ENCODE assay signal across 11 mouse cellular contexts in the genomic region with DNA sequence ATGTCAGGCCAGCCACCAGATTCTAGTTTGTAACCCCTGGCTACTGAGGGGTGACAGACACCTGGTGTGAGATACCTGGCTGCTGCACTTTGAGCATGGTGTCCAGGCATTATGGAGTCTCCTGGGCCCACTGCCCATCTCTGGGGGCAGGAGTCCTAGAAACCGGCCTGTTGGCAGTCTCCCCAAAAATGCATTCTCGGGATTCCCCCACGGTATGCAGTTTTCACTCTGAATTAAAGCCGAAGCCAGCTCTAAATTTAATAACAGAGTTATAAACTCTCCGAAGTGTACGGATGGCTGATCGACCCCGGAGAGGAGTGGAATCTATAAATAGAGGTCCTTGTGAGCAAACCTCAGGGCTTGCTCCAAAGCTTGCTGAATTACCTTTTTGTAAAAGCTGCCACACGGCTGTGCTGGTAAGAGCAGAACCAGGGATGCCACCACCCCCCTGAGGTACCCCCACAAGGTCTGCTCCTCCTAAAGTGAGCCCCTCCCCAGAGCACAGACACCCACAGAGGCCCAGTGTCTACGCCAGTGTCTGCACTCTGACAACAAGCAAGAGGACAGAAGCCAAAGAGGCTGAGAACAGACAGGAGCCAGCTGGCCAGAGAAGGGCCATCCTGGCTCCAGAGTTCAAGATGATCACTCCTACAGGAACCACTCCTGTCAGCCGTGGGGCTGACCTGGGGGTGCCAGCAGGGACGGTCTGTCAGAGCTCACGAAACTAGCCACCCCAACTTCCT. TPM values are rescaled to one million over a fixed set of nuclear protein-coding genes. Genes with fewer than 3 reads are reported as not detected.
DNase-seq lines count a peak whose midpoint lies in the region; ATAC-seq and TF ChIP-seq lines count a peak whose summit lies in the region.
"Had no signal": no experiment of that assay in that cellular context is flagged by ENCODE, and none has a peak within 500 bp of the region (broad histone marks: within the 10 kb centered on the region; RNA-seq: fewer than 3 reads in every experiment).

No protein-coding gene starts in this region.

- H3K9me3 ChIP-seq in hindbrain, postnatal 0 days (ENCODE audit: low read length): no peaks in the 10 kb centered on the region
- no peaks in the 10 kb centered on the region for H3K9me3 ChIP-seq in hindbrain, embryonic 11.5 days (ENCODE audit: control insufficient read depth, low read length)
- H3K9me3 ChIP-seq in embryonic facial prominence, embryonic 13.5 days: no peaks in the 10 kb centered on the region
- no peaks in the 10 kb centered on the region for H3K9me3 ChIP-seq in heart, embryonic 16.5 days (replicated peaks; ENCODE audit: control insufficient read depth, low read length)

- ATAC-seq in hindbrain, postnatal 0 days: peak; percentile 64
- ATAC-seq in hindbrain, embryonic 11.5 days (ENCODE audit: low FRiP score): no peak
- peak; percentile 17; the same call in 1 of the 2 replicates for ATAC-seq in embryonic facial prominence, embryonic 13.5 days (ENCODE audit: insufficient number of reproducible peaks, insufficient read depth, low FRiP score, low TSS enrichment, low read depth)
- 0 out of 2 replicates have a peak, but pooled peaks have one; percentile 24 for ATAC-seq in heart, embryonic 16.5 days (replicated peaks; ENCODE audit: extremely low read depth, insufficient read depth, low FRiP score)
- ATAC-seq in granulocyte monocyte progenitor cell, adult 5-6 weeks (replicated peaks; ENCODE audit: poor library complexity, severe bottlenecking): no peak
- ATAC-seq: liver, postnatal 0 days had no signal

- H3K27ac ChIP-seq in hindbrain, postnatal 0 days: no peak overlapping the region
- H3K27ac ChIP-seq in hindbrain, embryonic 11.5 days (ENCODE audit: low read depth, low read length): no peak overlapping the region
- H3K27ac ChIP-seq in embryonic facial prominence, embryonic 13.5 days: peak overlapping the region; percentile 87
- H3K27ac ChIP-seq in heart, embryonic 16.5 days (ENCODE audit: low read length): peak overlapping the region; percentile 67

- no peak overlapping the region for H3K4me2 ChIP-seq in hindbrain, postnatal 0 days (ENCODE audit: low read depth, low read length)
- H3K4me2 ChIP-seq in hindbrain, embryonic 11.5 days (replicated peaks; ENCODE audit: low read depth, low read length): no peak overlapping the region
- H3K4me2 ChIP-seq in embryonic facial prominence, embryonic 13.5 days: no peak overlapping the region
- H3K4me2 ChIP-seq in heart, embryonic 16.5 days (ENCODE audit: low read depth, low read length): peak overlapping the region; percentile 10; the same call in 1 of the 2 replicates

- H3K4me3 ChIP-seq in hindbrain, postnatal 0 days (ENCODE audit: low read length): no peak overlapping the region
- H3K4me3 ChIP-seq in hindbrain, embryonic 11.5 days (ENCODE audit: low read depth, low read length): no peak overlapping the region
- H3K4me3 ChIP-seq in embryonic facial prominence, embryonic 13.5 days: no peak overlapping the region
- no peak overlapping the region for H3K4me3 ChIP-seq in heart, embryonic 16.5 days (ENCODE audit: low read length)

- 43% methylated on average over 13 of the region's 13 CpGs for WGBS in hindbrain, postnatal 0 days
- WGBS in hindbrain, embryonic 11.5 days: 81% methylated on average over 13 of the region's 13 CpGs
- WGBS in embryonic facial prominence, embryonic 13.5 days: 40% methylated on average over 13 of the region's 13 CpGs
- 22% methylated on average over 13 of the region's 13 CpGs for WGBS in heart, embryonic 16.5 days

- H3K9ac ChIP-seq in hindbrain, postnatal 0 days (replicated peaks; ENCODE audit: low read length): no peak overlapping the region
- H3K9ac ChIP-seq in hindbrain, embryonic 11.5 days (ENCODE audit: low read depth, low read length): no peak overlapping the region
- peak overlapping the region; percentile 58 for H3K9ac ChIP-seq in embryonic facial prominence, embryonic 13.5 days
- peak overlapping the region; percentile 53 for H3K9ac ChIP-seq in heart, embryonic 16.5 days (ENCODE audit: low read length)
- H3K9ac ChIP-seq: liver, postnatal 0 days had no signal

- no peaks in the 10 kb centered on the region for H3K27me3 ChIP-seq in hindbrain, postnatal 0 days (ENCODE audit: insufficient read depth, low read length)
- no peaks in the 10 kb centered on the region for H3K27me3 ChIP-seq in hindbrain, embryonic 11.5 days (ENCODE audit: control insufficient read depth, insufficient read depth, low read length)
- H3K27me3 ChIP-seq in embryonic facial prominence, embryonic 13.5 days: peaks cover 51% of the 10 kb centered on the region
- no peaks in the 10 kb centered on the region for H3K27me3 ChIP-seq in heart, embryonic 16.5 days (ENCODE audit: control insufficient read depth, insufficient read depth, low read length)

- peaks cover 3% of the 10 kb centered on the region; the same call in 1 of the 2 replicates for H3K4me1 ChIP-seq in hindbrain, postnatal 0 days (ENCODE audit: insufficient read depth, low read length)
- no peaks in the 10 kb centered on the region for H3K4me1 ChIP-seq in hindbrain, embryonic 11.5 days (replicated peaks; ENCODE audit: control insufficient read depth, insufficient read depth, low read length)
- peaks cover 54% of the 10 kb centered on the region for H3K4me1 ChIP-seq in embryonic facial prominence, embryonic 13.5 days
- peaks cover 24% of the 10 kb centered on the region for H3K4me1 ChIP-seq in heart, embryonic 16.5 days (ENCODE audit: control insufficient read depth, insufficient read depth, low read length)

- TF ChIP-seq CTCF in hindbrain, postnatal 0 days (IDR thresholded peaks at IDR 0.05; ENCODE audit: low read depth): no peak

- peak; percentile 38 for DNase-seq in hindbrain, postnatal 0 days (ENCODE audit: low spot score)
- no peak for DNase-seq in hindbrain, embryonic 11.5 days (ENCODE audit: low spot score)
- peak; percentile 65 for DNase-seq in lung, postnatal 10 days
- DNase-seq in embryo, embryonic 10.5 days (ENCODE audit: low spot score): no peak
- DNase-seq: liver, postnatal 0 days; right cerebral cortex, adult 18-20 months; thymus, postnatal 14 days had no signal

- no peaks in the 10 kb centered on the region for H3K36me3 ChIP-seq in hindbrain, postnatal 0 days (ENCODE audit: insufficient read depth, low read length)
- H3K36me3 ChIP-seq in hindbrain, embryonic 11.5 days (ENCODE audit: control insufficient read depth, insufficient read depth, low read length): no peaks in the 10 kb centered on the region
- H3K36me3 ChIP-seq in embryonic facial prominence, embryonic 13.5 days: no peaks in the 10 kb centered on the region
- no peaks in the 10 kb centered on the region for H3K36me3 ChIP-seq in heart, embryonic 16.5 days (ENCODE audit: control insufficient read depth, insufficient read depth)

RNA-seq across cellular contexts. Expression of gene Ttc34, which starts 49.1 kb away (rescaled TPM):
- 3.0 and 3.3 TPM in 2 replicates for total RNA-seq in hindbrain, postnatal 0 days (2014; rRNA removed)
- 2.3 and 2.7 TPM in 2 replicates for polyA plus RNA-seq in hindbrain, postnatal 0 days (2015; fragmentation: Nextera tagmentation; extraction: Ambion mirVana)
- 0.09 and 0.32 TPM in 2 replicates for polyA plus RNA-seq in hindbrain, embryonic 11.5 days (2014; fragmentation: Nextera tagmentation; extraction: Ambion mirVana)
- 0.36 and 0.49 TPM in 2 replicates for polyA plus RNA-seq in embryonic facial prominence, embryonic 13.5 days (2015; fragmentation: Nextera tagmentation; extraction: Ambion mirVana)
- polyA plus RNA-seq in heart, embryonic 16.5 days (2015; fragmentation: Nextera tagmentation; extraction: Ambion mirVana): 0.12 and 0.31 TPM in 2 replicates
- total RNA-seq in granulocyte monocyte progenitor cell, adult 5-6 weeks (2014; fragmentation: Nextera tagmentation): 0.17 TPM in 1 of 2 replicates, not detected in the other
- total RNA-seq in granulocyte monocyte progenitor cell, adult 5-6 weeks (2017): not detected in 2 replicates
- total RNA-seq: CH12.LX had no signal
- polyA plus RNA-seq: liver, postnatal 0 days had no signal

Comparison
In these comparisons a context has a peak if more than half of its experiments do, and no peak if none do; other contexts are left out.
1. ATAC-seq: peak in hindbrain, postnatal 0 days (single experiment), embryonic facial prominence, embryonic 13.5 days (single experiment) and heart, embryonic 16.5 days (single experiment); none in hindbrain, embryonic 11.5 days (single experiment) and granulocyte monocyte progenitor cell, adult 5-6 weeks (single experiment).
2. DNase-seq: peak in hindbrain, postnatal 0 days (single experiment) and lung, postnatal 10 days (single experiment); none in hindbrain, embryonic 11.5 days (single experiment) and embryo, embryonic 10.5 days (single experiment).
3. H3K27ac ChIP-seq: peak in embryonic facial prominence, embryonic 13.5 days (single experiment) and heart, embryonic 16.5 days (single experiment); none in hindbrain, postnatal 0 days (single experiment) and hindbrain, embryonic 11.5 days (single experiment).
4. H3K9ac ChIP-seq: peak in embryonic facial prominence, embryonic 13.5 days (single experiment) and heart, embryonic 16.5 days (single experiment); none in hindbrain, postnatal 0 days (single experiment) and hindbrain, embryonic 11.5 days (single experiment).